Mouse (Mus musculus) liver, adult 2 months (tissue): ENCODE measurements around the gene Glt6d1.

ENCODE experiments used
- CTCF ChIP-seq: fragments of 200-500 bp; IDR thresholded peaks from 2 replicates; pipeline ENCODE4 v1.5.1; 2011; ENCODE audit warnings: low read depth, low read length, control low read depth
- POLR2A ChIP-seq: fragments of 200-500 bp; IDR thresholded peaks from 2 replicates; pipeline ENCODE4 v1.6.1; 2011; ENCODE audit warnings: low read length, control low read depth; ENCODE audit not compliant: insufficient read depth; ENCODE audit errors: extremely low read depth

- TF ChIP-seq CTCF: no peak
- no peak for TF ChIP-seq POLR2A
These were observed 47.1 kb upstream of the Glt6d1 start for GRCm38 (mm10) chr2:25862696-25863270.
